Mouse (Mus musculus): ENCODE measurements around the gene Lix1l. TPM values are rescaled to one million over a fixed set of nuclear protein-coding genes. Genes with fewer than 3 reads are reported as not detected.
A peak's percentile ranks its signal among the peaks of the same experiment; 100 is the strongest.

Gene Lix1l
- polyA plus RNA-seq, 2 experiments = 0.32 to 2.9 TPM

GRCm38 (mm10) chr3:96594851-96595250 lies 6.1 kb upstream of the Lix1l start:
- no peaks in the 10 kb centered on the region for H3K36me3 ChIP-seq (replicated peaks; ENCODE audit: control insufficient read depth, insufficient read depth, low read depth)

DNA sequence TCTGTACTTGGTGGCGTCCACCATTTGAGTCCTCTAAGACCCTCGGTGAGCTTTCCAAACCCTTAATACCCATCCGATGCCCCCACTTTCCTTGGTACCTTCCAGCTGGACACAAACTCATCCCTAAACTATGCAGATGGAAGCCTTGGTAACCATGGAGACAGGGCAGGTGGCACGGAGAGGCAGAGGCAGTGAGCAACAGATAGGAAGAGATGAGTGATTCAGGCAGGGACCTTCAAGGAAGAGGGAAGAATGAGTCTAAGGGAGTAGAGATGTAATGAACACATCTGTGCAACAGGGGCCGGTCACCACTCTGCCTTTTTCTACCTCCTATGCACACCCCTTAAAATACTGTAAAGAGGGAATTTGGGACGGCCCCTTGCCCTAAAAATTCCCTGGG lies 5.3 kb upstream of the Lix1l start:
- peaks cover 0 to 10% of the 10 kb centered on the region in 2 experiments; a peak in 2 of 4 replicates for H3K4me1 ChIP-seq (replicated peaks; ENCODE audit: control insufficient read depth in 2 of 2, insufficient read depth in 2 of 2, low read length in 1 of 2)
- DNase-seq (ENCODE audit: low read depth in 3 of 3, low spot score in 3 of 3) (no peak), ATAC-seq (ENCODE audit: insufficient read depth) (no peak)
- H3K27ac ChIP-seq = no peak overlapping the region
- no peaks in the 10 kb centered on the region for H3K9me3 ChIP-seq (ENCODE audit: control insufficient read depth, low read length)
- WGBS (ENCODE audit: insufficient replicate concordance) = 23% methylated on average over 6 of the region's 6 CpGs
- no peak for TF ChIP-seq EP300 (IDR thresholded peaks at IDR 0.05; ENCODE audit: low read depth)
- no peak for TF ChIP-seq CTCF (IDR thresholded peaks at IDR 0.05; ENCODE audit: low read depth)
- H3K27me3 ChIP-seq (ENCODE audit: control insufficient read depth, insufficient read depth, low read length) = peaks cover 58% of the 10 kb centered on the region
- H3K4me3 ChIP-seq (ENCODE audit: insufficient read depth in 1 of 2, low read depth in 2 of 2, low read length in 2 of 2) = no peak overlapping the region
- H3K36me3 ChIP-seq (replicated peaks; ENCODE audit: control insufficient read depth, insufficient read depth, low read depth) = no peaks in the 10 kb centered on the region
- H3K4me2 ChIP-seq (ENCODE audit: low read depth) = no peak overlapping the region
- H3K9ac ChIP-seq (replicated peaks) = no peak overlapping the region

More at GRCm38 (mm10) chr3:96594851-96595250, 6.1 kb upstream of the Lix1l start:
- peaks cover 52% of the 10 kb centered on the region for H3K27me3 ChIP-seq (ENCODE audit: control insufficient read depth, insufficient read depth, low read length)
- no peak for TF ChIP-seq EP300 (IDR thresholded peaks at IDR 0.05; ENCODE audit: low read depth)
- 0 out of 2 replicates have a peak, but pooled peaks have one; percentile 14 for TF ChIP-seq CTCF (IDR thresholded peaks at IDR 0.05; ENCODE audit: low read depth)
- H3K9ac ChIP-seq (replicated peaks) = no peak overlapping the region
- peaks cover 0 to 10% of the 10 kb centered on the region in 2 experiments; a peak in 2 of 4 replicates for H3K4me1 ChIP-seq (replicated peaks; ENCODE audit: control insufficient read depth in 2 of 2, insufficient read depth in 2 of 2, low read length in 1 of 2)
- H3K4me2 ChIP-seq (ENCODE audit: low read depth) = no peak overlapping the region
- DNase-seq (ENCODE audit: low read depth in 3 of 3, low spot score in 3 of 3) (no peak), ATAC-seq (ENCODE audit: insufficient read depth) (no peak)
- H3K9me3 ChIP-seq (ENCODE audit: control insufficient read depth, low read length) = no peaks in the 10 kb centered on the region
- H3K27ac ChIP-seq = no peak overlapping the region
- WGBS (ENCODE audit: insufficient replicate concordance) = 82% methylated on average over 5 of the region's 5 CpGs
- no peak overlapping the region for H3K4me3 ChIP-seq (ENCODE audit: insufficient read depth in 1 of 2, low read depth in 2 of 2, low read length in 2 of 2)

- no peak within 1 kb of the TSS for H3K27ac ChIP-seq
- H3K9ac ChIP-seq (replicated peaks) = no peak within 1 kb of the TSS
- H3K36me3 ChIP-seq (replicated peaks; ENCODE audit: control insufficient read depth, insufficient read depth, low read depth) = no peaks in the 10 kb centered on the region
- WGBS (ENCODE audit: insufficient replicate concordance) = 3% methylated on average over 21 of the region's 23 CpGs
- H3K4me2 ChIP-seq (ENCODE audit: low read depth) = peak within 1 kb of the TSS; percentile 57
- TF ChIP-seq CTCF (IDR thresholded peaks at IDR 0.05; ENCODE audit: low read depth) (no peak), EP300 (IDR thresholded peaks at IDR 0.05; ENCODE audit: low read depth) (no peak)
- peak within 1 kb of the TSS; percentile 12 to 35; a peak in 3 of 4 replicates for H3K4me3 ChIP-seq (ENCODE audit: insufficient read depth in 1 of 2, low read depth in 2 of 2, low read length in 2 of 2)
- H3K4me1 ChIP-seq (replicated peaks; ENCODE audit: control insufficient read depth in 2 of 2, insufficient read depth in 2 of 2, low read length in 1 of 2) = peaks cover 0 to 10% of the 10 kb centered on the region in 2 experiments; a peak in 2 of 4 replicates
- ATAC-seq (ENCODE audit: insufficient read depth) = no peak
- DNase-seq (ENCODE audit: low read depth in 3 of 3, low spot score in 3 of 3) = no peak
- peaks cover 64% of the 10 kb centered on the region for H3K27me3 ChIP-seq (ENCODE audit: control insufficient read depth, insufficient read depth, low read length)
- no peaks in the 10 kb centered on the region for H3K9me3 ChIP-seq (ENCODE audit: control insufficient read depth, low read length)
These were observed 4.7 kb upstream of the Lix1l start, which contains the start of gene Ankrd34a for GRCm38 (mm10) chr3:96596228-96596707. Gene Ankrd34a (plus strand): TSS chr3:96596636.

- peaks cover 0 to 10% of the 10 kb centered on the region in 2 experiments; a peak in 2 of 4 replicates for H3K4me1 ChIP-seq (replicated peaks; ENCODE audit: control insufficient read depth in 2 of 2, insufficient read depth in 2 of 2, low read length in 1 of 2)
- no peaks in the 10 kb centered on the region for H3K36me3 ChIP-seq (replicated peaks; ENCODE audit: control insufficient read depth, insufficient read depth, low read depth)
- H3K4me3 ChIP-seq (ENCODE audit: insufficient read depth in 1 of 2, low read depth in 2 of 2, low read length in 2 of 2) = peak overlapping the region in 1 of 2 experiments; percentile 35; a peak in 2 of 4 replicates
- ATAC-seq (ENCODE audit: insufficient read depth) (no peak), DNase-seq (ENCODE audit: low read depth in 3 of 3, low spot score in 3 of 3) (no peak)
- H3K27ac ChIP-seq = no peak overlapping the region
- WGBS (ENCODE audit: insufficient replicate concordance) = 3% methylated on average over 11 of the region's 12 CpGs
- peak overlapping the region; percentile 57 for H3K4me2 ChIP-seq (ENCODE audit: low read depth)
- no peak for TF ChIP-seq EP300 (IDR thresholded peaks at IDR 0.05; ENCODE audit: low read depth)
- no peak for TF ChIP-seq CTCF (IDR thresholded peaks at IDR 0.05; ENCODE audit: low read depth)
- no peak overlapping the region for H3K9ac ChIP-seq (replicated peaks)
- H3K27me3 ChIP-seq (ENCODE audit: control insufficient read depth, insufficient read depth, low read length) = peaks cover 70% of the 10 kb centered on the region
- H3K9me3 ChIP-seq (ENCODE audit: control insufficient read depth, low read length) = no peaks in the 10 kb centered on the region
These were observed 4.1 kb upstream of the Lix1l start for GRCm38 (mm10) chr3:96596855-96597254.

DNA sequence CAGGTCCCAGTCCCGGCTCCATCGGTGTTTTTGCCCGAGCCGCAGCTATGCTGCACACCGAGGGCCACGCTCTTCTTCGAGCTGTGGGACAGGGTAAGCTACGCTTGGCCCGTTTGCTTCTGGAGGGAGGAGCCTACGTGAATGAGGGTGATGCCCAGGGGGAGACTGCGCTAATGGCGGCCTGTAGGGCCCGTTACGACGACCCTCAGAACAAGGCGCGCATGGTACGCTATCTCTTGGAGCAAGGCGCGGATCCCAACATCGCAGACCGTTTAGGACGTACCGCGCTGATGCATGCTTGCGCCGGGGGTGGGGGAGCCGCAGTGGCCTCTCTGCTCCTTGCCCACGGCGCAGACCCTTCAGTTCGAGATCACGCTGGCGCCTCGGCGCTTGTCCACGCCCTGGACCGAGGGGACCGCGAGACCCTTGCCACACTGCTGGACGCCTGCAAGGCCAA lies 3.5 kb upstream of the Lix1l start:
- Histone ChIP-seq H3K36me3 (replicated peaks; ENCODE audit: control insufficient read depth, insufficient read depth, low read depth) (no peaks in the 10 kb centered on the region), H3K9ac (replicated peaks) (no peak overlapping the region), H3K27ac (no peak overlapping the region), H3K4me1 (replicated peaks; ENCODE audit: control insufficient read depth in 2 of 2, insufficient read depth in 2 of 2, low read length in 1 of 2) (peaks cover 0 to 5% of the 10 kb centered on the region in 2 experiments; a peak in 2 of 4 replicates), H3K27me3 (ENCODE audit: control insufficient read depth, insufficient read depth, low read length) (peaks cover 76% of the 10 kb centered on the region), H3K9me3 (ENCODE audit: control insufficient read depth, low read length) (no peaks in the 10 kb centered on the region), H3K4me2 (ENCODE audit: low read depth) (peak overlapping the region; percentile 57), H3K4me3 (ENCODE audit: insufficient read depth in 1 of 2, low read depth in 2 of 2, low read length in 2 of 2) (peak overlapping the region; percentile 12 to 35; a peak in 3 of 4 replicates)
- WGBS (ENCODE audit: insufficient replicate concordance) = 2% methylated on average over 40 of the region's 40 CpGs
- ATAC-seq (ENCODE audit: insufficient read depth) (no peak), DNase-seq (ENCODE audit: low read depth in 3 of 3, low spot score in 3 of 3) (no peak)
- no peak for TF ChIP-seq EP300 (IDR thresholded peaks at IDR 0.05; ENCODE audit: low read depth)
- no peak for TF ChIP-seq CTCF (IDR thresholded peaks at IDR 0.05; ENCODE audit: low read depth)
